Mouse (Mus musculus): ENCODE measurements around the gene Elf3.

DNA sequence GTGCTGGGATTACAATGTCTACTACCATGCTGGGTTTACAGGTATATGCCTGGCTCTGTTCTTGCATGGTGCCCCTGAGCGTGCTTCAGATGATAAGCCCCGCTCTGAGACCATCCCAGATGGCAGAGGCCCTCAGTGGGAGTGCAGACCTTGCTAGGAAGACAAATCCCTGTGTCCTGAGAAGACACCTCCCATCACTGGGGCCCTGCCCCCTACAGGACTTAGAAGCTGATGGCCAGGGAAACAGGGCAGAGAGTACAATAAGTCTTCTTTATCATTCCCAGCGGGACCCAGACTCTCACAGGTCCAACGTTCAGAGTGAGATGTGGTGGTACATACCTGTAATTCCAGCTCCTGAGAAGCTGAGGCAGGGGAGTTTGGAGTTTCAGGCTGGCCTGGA, 53.1 kb downstream of the Elf3 start:
- no peak for TF ChIP-seq CTCF (IDR thresholded peaks at IDR 0.05)
- no peak for TF ChIP-seq EP300 (IDR thresholded peaks at IDR 0.05)

All from lung, postnatal 0 days (tissue).